Mouse (Mus musculus) right cerebral cortex, postnatal 25 days (tissue): Measurements from ENCODE around the gene Pou3f3.

Experiments
- DNase-seq: peaks from one replicate; pipeline ENCODE4 v3.0.0; 2022

Gene Pou3f3

DNA sequence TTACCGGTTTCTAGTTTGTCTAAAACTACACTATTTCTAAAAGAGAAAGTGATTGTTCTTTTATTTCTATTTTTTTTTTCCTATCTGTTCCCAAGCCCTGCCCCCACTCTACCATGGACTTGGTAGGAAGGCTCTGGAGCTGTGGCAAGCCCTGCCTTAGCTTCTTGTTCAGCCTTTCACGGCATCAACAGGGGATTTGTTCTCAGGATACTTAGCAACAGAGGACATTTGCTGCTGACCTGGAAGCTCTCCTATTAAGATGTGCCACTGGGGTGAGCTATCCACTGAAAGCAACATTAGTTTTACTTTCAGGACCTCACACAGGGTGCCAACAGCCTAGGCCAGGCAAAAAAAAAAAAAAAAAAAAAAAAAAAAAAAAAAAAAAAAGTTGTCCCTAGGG, 15.4 kb downstream of the Pou3f3 start:
- DNase-seq, result no peak

DNA sequence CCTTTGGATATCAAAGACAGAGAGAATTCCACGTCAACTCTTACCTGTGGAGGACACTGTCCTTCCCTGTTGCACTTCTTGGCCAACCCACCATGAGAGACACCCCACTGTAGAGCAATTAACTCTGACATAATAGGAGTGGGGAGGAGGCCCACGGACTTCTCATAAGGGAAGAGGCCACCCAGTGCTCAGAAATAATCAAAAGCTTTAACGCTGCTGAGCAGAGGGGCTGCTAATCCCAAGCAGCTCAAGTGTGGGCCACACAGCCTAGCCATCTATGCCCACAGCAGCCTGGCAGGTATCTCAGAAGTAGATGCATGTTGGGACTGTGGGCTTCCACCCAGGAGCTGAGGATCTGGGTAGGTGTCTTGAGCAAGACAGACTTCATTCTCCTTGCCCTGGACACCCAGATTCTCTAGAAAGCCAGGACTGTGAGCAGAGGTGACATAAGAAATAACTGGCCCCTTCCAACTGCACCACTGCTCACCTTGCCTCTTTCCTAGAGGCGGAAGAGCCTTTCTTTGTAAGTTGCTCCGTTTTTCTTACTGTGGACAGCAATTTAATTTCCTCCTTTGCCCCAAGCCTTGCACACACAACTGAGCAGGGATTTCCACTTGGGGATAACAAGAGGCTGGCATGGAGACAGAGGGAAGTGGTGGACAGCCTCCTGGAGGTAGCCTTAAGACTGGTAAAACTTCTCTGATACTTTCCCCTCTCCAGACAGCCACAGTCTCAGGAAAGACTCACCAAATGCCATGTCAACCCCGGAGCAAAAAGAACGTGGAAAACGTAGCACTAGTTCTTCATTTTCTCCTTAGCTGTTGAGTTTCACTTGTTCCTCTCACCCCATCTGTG, 16.1 kb downstream of the Pou3f3 start:
- no peak for DNase-seq

DNA sequence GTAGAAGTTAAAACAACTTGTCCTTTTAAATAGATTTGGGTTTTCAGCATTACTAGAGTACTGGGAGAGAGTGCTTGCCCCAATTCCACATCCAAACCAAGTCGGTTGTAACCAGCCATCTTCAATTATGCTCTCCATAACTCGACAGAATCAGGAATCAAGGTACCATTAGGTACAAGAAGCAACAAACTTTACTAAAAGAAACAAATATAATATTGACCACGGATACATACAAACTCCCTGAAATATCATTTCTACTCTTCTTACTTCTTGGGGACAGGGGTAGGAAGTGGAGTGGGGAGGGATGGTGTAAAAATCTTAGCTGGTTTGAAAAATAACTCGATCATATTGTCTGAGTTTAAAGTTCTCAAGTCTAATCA, 16.7 kb downstream of the Pou3f3 start:
- DNase-seq, result no peak

DNA sequence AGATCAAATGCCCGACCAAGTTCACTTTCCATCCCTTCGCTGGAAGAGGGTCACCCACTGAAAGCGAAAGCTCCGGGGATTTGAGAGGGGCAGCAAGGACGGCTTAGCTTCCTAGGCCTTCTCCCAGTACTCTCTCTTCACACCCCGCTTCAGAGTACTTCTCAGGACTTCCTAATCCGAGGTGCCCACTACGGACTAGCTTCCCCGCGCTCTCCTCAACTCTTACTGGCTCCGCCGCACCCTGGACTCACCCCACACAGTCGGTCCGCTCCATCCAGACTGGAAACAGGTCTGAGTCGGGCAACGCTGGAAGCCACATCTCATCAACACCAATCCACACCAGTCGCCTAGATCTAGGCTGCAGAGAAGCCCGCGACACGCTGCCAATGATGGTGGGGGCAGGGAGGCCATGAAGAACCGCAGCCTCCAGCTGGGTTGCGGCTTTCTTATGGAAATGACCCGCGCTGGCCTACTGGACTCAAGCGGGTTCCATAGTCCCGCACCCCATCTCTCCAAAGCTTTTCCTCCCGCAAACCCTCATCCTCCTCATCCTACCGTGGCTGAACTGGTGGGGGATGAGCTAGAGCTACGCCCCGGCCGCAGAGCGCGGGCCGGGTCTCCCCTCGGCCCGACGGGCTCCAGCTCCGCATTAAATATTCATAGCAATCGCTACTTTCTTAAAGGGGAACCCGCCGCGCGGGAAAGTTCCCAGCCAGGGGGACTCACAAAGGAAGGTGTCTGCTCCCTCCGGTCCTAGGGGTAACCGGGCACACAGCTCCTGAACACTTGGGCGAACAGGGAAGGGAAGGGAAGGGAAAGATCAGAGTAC, 17.8 kb downstream of the Pou3f3 start:
- DNase-seq, result no peak

DNA sequence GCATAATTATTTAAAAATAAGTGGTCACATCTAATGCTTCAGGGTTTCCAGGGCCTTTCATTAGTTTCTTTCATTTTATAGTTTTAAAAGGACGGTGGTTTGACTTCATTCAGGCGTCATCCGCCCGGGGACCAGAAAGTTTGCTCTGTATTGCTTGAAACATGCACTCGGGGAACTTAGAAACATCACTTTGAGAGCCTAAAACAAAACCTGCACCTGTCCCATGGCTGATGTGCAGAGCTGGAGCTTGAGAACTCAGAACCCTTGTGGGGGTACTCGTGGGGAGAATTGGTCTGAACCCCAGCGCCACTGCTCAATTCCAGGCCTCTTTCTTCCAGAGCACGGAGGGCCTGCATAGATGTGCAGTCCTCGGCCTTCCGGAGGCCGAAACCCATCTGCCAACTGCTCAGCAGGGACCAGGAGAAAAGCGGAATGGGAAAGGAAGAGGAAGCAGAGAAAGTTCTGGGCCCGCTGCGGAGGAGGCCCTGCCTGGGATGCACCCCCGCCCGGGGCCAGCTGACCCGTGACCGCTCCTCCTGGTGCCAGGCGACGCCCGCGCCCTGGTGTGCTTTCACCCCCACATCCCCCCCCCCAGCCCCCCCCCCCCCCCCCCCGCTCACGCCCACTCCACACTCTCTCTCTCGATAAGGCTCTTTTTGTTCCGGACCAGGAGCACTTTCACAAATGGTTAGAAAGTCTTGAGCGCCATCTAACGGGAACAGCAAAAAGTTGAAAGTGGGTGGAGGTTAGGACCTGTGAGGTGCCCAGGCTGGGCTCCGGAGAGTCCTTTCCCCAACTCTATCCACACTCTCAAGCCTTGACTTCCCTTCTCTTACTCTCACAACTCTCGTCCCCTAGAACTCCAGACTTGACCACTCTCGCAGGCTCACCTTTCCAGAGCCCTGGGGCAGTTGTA, 18.7 kb downstream of the Pou3f3 start:
- DNase-seq, result no peak

DNA sequence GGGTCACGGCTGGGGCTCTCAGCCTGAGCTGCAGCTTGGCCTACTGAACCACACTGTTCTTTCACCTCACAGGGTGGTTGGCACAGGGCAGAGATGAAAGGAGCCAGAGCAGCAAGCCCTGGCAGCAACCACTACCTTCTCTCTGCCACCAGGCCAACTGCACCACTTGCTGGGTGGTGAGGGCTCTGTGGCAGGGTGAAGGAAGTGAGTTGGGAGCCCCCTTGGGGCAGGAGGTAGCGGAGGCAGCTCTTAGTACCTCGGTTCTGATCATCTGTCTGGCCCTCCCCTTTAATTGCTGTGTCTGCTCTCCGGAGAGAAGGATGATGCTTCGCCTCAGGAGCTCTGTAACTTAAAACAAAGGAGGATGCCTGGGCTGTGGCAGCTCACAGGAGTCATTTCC, 23.0 kb downstream of the Pou3f3 start:
- DNase-seq, result no peak

DNA sequence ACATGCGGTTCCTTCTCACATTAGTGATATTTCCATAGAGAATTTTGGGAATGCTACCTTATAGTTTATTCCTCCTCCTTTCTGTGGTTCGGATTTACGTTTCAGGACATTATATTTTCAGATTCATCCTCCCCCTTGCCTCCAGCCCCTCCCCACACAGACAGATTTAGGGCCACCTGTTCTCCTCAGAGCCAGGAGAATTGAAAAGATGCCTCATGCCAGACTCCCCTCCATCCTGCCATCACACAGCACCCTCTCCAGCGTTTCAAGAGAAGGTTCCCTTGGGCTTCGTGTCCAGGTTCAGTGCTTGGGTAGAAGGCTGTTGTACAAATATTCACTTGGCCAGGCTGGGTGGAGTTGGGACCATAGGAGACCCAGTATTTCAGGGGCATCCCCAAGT, 25.8 kb downstream of the Pou3f3 start:
- no peak for DNase-seq

DNA sequence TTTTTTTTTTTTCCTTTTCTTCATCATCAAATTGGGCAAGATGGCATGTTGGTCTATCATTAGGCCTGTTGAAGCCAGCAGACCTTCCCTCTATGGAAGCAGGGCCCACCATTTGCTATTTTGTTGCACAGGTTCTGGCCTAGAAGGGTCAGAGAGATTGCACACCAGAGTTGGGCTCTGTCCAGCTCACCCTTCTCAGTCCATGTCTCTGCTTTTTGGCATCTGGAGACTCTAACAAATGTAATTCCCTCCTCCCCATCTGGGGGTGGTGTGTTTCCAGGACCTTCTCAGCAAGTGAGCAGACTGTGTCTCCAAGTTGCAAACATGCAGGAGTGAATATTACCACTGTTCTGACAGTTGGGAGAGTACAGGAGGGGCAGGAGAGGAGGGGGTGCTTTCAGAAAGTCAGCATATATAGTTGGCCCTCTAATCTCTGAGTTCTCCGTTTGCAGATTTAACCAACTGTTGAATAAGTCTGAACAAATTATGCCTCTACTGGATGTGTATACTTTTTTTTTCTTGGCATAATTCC, 28.3 kb downstream of the Pou3f3 start:
- DNase-seq, result no peak

DNA sequence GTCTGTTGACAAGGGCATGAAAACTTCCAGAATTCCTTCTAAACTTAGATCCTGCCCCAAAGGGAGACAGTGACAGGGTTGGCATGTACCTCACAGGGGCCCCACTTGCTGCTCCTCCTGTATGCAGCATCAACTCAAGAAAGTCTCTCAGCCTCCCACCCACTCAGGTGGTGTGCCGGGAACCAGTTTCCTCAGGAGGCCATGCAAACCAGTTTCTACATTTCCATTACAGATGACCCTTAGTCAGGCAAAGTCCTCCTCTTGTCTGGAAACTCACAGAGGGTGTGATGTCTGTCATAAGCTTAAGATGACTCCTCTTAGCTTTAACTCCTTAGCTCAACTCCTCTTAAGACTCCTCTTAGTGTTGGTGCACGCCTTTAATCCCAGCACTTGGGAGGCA, 29.3 kb downstream of the Pou3f3 start:
- no peak for DNase-seq

DNA sequence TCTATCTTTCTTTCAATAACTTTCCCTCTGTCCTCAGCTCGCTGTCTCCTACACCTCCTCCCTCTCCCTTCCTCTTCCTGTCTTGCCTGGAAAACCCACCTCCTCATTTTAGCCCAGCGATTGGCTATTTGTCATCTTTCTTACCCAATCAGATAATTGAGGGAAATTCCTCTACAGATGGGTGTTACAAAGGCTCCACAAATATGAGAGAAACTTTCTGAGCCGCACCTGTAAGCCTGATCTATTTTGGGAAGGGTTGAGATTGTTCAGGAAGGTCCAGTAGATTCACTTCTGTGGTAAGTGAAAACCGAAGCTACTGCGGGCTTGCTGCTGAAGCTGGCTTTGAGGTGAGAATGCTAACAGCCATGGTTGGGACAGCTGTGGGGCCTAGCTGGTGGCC, 31.6 kb downstream of the Pou3f3 start:
- no peak for DNase-seq

DNA sequence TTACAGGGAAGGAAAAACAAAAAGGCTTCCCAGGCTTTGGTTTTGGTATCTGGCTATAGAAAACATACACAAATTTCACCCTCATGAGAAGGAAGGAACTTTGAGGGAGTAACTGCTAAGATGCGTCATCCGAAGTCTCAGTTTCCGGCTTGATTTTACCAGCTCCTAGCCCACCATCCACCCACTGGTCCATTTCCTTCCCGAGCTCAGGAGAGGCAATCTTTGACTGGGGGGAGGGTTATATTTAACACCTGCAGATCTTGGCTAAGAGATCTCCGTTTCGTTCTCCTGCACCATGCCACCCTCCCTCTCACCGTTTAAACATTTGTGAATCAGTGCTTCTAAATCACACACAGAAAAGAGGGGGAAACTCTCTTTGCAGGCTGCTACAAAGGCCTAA, 32.1 kb downstream of the Pou3f3 start:
- DNase-seq, result peak; percentile 49

DNA sequence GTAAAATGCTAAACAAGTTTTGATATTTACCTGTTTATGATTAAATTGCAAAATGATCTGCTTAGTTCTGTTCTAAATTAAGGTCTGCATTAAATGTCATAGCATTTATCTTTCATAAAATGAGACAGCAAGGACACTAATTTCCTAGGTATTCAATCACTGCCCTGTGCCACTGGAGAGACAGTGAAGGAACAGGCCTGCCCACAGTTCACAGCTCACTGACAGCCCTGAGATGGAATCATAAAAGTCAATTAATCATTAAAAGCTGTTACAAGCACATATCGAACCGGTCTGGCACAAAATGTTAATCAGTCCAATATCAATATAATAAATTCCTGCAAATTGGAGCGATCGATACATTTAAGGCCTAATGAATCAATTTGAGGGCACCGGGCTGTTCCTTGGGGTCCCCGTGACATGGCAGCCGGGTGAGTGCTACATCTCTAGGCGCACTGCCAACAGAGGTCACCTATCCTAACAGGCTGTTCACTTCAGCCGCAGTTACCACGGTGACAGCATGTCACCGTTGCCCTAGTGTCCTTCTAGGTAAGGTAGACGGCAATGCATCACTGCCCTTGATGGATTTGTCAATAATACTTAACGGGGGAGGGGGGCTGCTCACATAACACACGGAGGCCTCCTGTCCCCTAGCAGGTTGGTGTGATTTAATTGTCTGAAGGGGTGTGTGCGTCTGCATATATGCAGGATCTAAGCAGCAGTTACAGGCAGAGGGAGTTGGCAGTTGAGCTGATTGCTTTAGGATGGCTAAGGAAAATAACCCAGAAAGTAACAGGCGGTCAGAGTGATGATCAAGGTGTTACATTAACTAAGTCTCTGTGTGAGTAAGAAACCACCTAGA, 46.0 kb downstream of the Pou3f3 start:
- DNase-seq, result no peak

DNA sequence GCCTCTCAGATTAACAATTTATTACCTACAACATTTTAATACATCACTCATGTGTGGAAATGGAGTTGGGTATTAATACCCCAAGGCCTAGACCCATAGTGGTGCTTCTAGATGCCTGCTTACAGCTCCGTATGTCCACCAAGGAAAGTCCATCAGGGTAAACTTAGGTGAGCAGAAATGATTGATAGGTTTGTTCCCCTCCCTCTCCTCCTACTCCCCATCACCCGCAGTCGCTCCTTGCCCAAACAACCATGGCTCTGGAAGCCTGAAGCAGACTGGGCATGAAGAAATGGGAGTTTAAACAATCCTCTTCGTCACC, 46.6 kb downstream of the Pou3f3 start:
- DNase-seq, result no peak

DNA sequence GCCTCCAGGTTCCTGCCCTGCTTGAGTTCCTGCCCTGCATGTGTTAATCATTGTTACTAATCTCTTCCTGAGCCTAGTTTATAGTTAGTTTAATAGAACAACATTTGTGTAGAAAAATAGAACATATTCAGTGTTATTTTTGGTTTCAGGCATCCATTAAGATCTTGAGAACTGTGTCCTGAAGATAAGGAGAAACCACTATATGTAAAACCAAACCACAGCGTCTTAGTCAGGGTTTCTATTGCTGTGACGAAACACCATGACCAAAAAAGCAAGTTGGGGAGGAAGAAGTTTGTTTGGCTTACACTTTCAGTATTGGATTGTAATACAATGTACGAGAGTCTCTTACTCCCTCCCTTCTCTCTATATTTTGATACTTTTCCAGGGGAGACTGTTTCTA, 49.5 kb downstream of the Pou3f3 start:
- DNase-seq, result no peak

DNA sequence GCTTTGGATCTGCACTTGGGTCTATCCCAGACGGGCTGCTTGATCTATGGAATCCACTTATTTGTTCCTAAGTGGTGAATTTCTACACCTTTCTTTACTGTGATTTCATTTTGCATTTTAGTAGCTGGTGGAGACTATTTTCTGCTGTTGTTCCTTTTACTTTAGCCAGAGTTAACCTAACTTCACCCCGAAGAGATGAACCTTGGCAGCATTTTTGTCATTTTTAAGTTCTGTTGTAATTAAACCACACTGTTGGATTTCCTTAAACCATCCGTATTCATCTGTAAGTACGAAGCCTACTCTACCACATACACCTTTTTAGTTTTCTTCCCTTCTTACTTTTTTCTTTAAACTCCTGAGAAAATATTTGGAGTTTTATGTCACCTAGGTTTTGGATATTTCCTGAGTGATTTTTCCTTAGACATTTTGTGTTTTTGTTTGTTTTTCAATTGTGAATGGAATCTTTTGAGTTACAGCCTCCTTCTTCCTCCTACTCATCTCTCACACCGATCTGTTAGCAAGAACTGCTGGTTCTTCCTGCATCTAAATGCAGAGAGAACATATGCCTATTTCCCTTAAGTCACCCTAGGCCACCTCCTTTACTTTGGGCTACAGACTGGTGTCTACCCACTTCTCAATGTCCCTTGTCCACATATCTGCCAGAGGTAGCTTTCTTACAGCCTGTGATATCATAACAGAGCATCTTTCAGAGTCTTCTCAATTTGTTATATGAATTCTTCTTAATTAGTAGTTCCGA, 54.1 kb downstream of the Pou3f3 start:
- DNase-seq, result no peak
